Mouse (Mus musculus) brain, embryonic 18.5 days (tissue): Measurements from ENCODE around the gene Lat2.

Source experiments
- DNase-seq: peaks from one replicate; pipeline ENCODE4 v3.0.0-alpha.2; 2012; ENCODE audit warnings: low read depth, low spot score

Gene Lat2

DNA sequence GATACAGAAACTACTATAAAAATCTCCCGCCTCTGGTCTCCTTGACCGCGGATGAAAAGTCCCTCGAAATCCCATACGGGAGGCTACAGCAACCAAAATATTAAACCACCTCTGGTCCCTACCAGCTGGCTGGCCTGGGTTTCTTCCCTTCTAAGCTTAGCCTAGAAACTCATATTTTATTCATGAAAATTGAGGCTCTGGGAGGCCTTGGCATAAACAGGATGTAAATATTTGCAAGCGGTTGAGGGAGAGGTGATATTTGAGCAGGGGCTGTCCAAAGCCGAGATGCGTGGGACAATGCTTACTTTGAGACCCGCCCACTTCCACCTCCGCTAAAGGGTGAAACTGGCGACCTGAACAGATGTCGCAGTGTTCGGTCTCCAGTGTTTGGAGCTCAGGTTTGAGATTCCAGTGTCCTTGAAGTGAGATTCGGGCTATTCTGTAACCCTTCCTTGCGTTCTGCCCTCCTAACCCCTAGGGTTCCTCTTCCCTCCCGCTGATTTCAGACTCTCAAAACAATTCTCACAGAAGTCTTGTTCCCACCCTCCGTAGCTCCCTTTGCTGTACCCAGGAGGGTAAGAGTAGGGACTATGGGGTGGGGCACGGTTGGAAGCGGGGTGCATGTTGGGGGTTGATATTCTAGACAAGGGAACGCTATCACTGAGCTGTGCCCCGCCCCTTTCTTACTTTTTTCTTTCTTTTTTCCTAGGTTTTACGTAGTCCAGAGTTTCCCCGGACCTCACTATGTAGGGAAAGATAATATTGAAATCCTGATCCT lies 42.9 kb downstream of the Lat2 start:
- DNase-seq, result peak; percentile 58

GRCm38 (mm10) chr5:134568964-134569491 lies 45.8 kb downstream of the Lat2 start:
- no peak for DNase-seq

DNA sequence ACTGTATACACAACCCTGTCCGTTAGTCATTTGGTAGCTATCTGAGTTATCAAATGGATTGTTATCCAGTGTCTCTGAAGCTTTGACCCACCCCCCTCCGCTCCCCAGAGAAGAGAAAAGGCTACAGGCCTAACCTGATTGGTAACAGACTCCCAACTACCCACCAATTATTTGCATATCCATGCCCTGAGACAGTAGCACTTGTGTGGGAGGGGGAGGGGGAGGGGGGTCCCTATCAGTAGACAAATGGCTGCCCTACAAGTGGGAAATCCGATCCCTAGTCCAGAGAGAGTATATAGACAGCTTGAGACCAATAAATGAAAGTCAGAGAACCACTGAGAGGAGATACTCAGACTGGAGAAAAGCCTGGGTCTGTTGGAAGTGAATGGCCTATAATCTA lies 46.8 kb downstream of the Lat2 start:
- no peak for DNase-seq

- no peak for DNase-seq
These were observed 47.4 kb downstream of the Lat2 start for GRCm38 (mm10) chr5:134567445-134567844.

- no peak for DNase-seq
These were observed 49.1 kb downstream of the Lat2 start for GRCm38 (mm10) chr5:134565696-134566095.

GRCm38 (mm10) chr5:134564272-134564671 lies 50.6 kb downstream of the Lat2 start:
- no peak for DNase-seq

DNA sequence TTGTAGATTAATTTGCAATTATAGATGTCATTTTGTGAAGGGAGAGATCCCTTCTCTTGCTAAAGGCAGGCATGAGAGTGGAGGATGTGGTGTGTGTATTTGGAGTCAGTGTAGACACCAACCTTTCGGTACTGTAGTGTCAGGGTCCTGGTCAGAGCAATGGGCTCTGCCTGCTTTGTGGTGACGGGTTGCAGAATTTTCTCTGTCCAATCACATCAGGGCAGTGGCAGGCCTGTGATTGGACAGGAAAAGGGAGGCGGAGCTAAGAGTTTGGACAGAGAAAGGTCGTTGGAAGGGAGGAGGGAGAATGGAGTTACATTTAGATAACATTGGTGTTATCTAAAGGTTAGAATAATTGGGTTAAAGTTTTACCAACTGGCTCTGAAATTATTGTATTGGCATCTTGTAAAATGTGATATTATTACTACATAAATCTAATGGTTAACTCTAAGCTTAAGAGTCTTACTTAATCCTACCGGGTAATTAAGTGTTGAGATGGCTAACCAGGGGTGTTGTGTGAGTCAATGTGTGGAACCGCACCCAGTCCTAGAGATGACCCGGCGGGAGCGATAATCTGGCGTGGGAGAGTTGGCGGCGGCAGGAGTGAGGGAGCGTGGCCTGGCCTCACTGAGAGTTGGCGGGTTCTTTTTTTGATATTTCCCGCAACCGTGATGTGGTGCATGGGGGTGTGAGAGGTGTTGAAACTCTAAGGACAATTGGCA lies 54.2 kb downstream of the Lat2 start:
- DNase-seq, result no peak

DNA sequence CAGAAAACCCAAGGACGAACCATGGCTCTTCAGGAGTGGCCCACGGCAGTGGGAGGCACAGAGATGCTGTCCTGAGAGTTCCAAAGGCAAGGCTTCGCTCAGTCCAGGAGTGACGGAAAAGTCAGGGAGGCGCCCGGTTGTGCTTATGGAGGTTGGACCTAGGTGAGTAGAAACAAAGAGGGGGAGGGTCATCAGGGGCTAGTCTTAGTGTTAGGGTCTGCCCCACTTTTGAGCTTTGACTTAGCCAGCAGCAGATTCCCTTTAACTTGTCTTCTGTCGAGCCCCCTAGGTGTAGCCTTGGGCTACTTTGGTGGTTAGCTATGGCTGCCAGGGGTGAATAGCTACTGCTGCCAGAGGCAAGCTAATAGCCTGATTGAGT lies 54.8 kb downstream of the Lat2 start, which contains the start of gene Syna:
Syna (minus strand) TSS at position 101 of the 379 bp plus-strand sequence.
- no peak for DNase-seq

- peak; percentile 40 for DNase-seq
These were observed 59.2 kb downstream of the Lat2 start for GRCm38 (mm10) chr5:134555463-134556164.

DNA sequence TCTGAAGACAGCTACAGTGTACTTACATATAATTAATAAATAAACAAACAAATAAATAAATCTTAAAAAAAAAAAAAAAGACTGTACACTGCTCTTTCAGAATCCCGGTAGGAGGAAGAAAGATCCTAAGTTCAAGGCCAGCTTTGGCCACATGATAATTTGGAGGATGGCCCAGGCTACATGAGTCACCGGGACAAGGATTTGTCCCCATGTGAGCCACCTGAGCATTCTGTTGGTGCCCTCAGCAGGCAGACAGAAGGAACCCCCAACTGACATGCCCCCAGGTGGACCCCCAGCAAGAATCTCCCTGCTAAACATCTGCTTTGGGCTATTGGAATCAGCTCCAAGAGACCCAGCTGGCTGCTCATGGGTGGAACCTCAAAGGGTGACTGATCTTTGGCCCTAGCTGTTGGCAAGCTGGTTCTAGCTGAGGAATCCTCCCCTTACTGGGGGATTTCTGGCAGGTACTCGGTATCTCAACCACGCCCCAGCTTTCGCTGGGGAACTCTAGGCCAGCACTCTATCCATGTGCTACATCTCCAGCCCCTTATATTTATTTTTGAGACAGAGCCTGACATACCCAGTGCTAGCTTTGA lies 60.8 kb downstream of the Lat2 start:
- DNase-seq, result no peak

GRCm38 (mm10) chr5:134552110-134552972 lies 62.5 kb downstream of the Lat2 start, which contains the start of gene Clip2:
Gene Clip2, minus strand, starts transcription at chr5:134552434.
- DNase-seq, result peak; percentile 89

GRCm38 (mm10) chr5:134551233-134552109 lies 63.4 kb downstream of the Lat2 start:
- peak; percentile 39 for DNase-seq

DNA sequence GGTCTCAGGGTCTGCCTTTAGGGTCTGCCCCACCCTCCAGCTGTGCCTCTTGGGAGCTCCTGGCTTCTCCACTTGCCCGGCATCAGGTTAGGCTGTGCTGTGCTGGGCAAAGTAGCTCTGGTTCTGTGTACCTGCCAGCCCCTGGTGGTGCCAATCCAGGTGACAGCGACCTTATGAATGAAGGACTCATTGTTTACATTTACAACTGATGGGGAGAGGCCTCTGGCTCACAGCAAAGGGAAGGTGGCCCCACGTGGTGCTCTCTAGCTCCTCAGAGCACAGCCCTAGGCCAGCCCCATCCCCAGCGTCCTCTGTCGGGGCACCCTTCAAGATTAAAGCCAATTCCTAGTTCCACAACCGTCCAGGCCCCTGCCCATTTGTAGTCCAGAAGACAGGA lies 64.0 kb downstream of the Lat2 start:
- DNase-seq, result no peak
